Mouse (Mus musculus): ENCODE results near the gene Smtnl2.

DNA sequence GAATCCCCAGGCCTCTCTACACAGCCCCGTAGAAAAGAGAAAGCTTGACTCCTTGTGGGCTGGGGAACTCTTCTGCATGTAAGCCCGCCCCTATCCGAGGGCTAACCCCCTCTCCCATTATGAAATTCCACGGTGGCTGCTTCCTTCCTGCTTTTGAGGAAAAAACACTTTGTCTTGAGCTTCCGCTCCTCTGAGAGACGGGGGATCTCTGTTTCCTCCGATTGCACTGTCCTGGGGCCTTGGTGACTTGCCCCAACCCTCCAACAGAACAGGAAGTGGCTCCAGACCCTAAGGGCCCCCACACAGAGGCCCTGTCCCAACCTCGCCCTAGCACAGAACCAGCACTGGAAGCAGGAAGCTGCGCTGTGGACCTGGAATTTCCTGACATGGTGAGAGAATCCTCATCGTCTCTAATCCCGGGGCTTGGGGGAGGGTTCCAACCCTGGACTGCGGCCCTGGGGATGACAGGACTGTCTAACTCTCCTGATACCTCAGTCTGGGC, 46.5 kb upstream of the Smtnl2 start:
- TF ChIP-seq CTCF (IDR thresholded peaks at IDR 0.05; ENCODE audit: low read depth, low read length) (no peak), POLR2A (IDR thresholded peaks at IDR 0.05; ENCODE audit: extremely low read depth, insufficient read depth, low read length) (no peak)
